25 mouse cellular contexts compared by ENCODE assay signal in genomic region chr11:88945971-88946585, GRCm38 (mm10). TPM values are rescaled to one million over a fixed set of nuclear protein-coding genes. Genes with fewer than 3 reads are reported as not detected.
DNase-seq lines count a peak whose midpoint lies in the region; ATAC-seq and TF ChIP-seq lines count a peak whose summit lies in the region.
"Had no signal": no experiment of that assay in that cellular context is flagged by ENCODE, and none has a peak within 500 bp of the region (broad histone marks: within the 10 kb centered on the region; RNA-seq: fewer than 3 reads in every experiment).

No protein-coding gene starts in this region.

- intact Hi-C loops in heart, postnatal 36 days (cut with DNase I) = no loop called here

- no peak overlapping the region for H3K4me2 ChIP-seq in forebrain, embryonic 14.5 days (ENCODE audit: low read length)
- no peak overlapping the region for H3K4me2 ChIP-seq in forebrain, embryonic 12.5 days
- H3K4me2 ChIP-seq in forebrain, postnatal 0 days (ENCODE audit: low read depth) = no peak overlapping the region
- H3K4me2 ChIP-seq: heart, embryonic 13.5 days; limb, embryonic 12.5 days; liver, embryonic 13.5 days; lung, embryonic 15.5 days; midbrain, embryonic 15.5 days had no signal

- no peaks in the 10 kb centered on the region for H3K9me3 ChIP-seq in forebrain, embryonic 14.5 days (replicated peaks; ENCODE audit: control insufficient read depth, low read length)
- H3K9me3 ChIP-seq in forebrain, embryonic 12.5 days = no peaks in the 10 kb centered on the region
- no peaks in the 10 kb centered on the region for H3K9me3 ChIP-seq in forebrain, postnatal 0 days (ENCODE audit: low read length)
- H3K9me3 ChIP-seq: forebrain, embryonic 10.5 days; heart, embryonic 13.5 days; limb, embryonic 12.5 days; liver, embryonic 13.5 days; lung, embryonic 15.5 days; midbrain, embryonic 15.5 days had no signal

- H3K4me1 ChIP-seq in forebrain, embryonic 14.5 days (ENCODE audit: control insufficient read depth, insufficient read depth, low read length) = no peaks in the 10 kb centered on the region
- no peaks in the 10 kb centered on the region for H3K4me1 ChIP-seq in forebrain, embryonic 12.5 days
- no peaks in the 10 kb centered on the region for H3K4me1 ChIP-seq in forebrain, postnatal 0 days (ENCODE audit: insufficient read depth)
- H3K4me1 ChIP-seq: forebrain, embryonic 10.5 days; heart, embryonic 13.5 days; limb, embryonic 12.5 days; lung, embryonic 15.5 days; midbrain, embryonic 15.5 days had no signal

- H3K36me3 ChIP-seq in forebrain, embryonic 14.5 days (ENCODE audit: control insufficient read depth, insufficient read depth, low read length) = peaks cover 31% of the 10 kb centered on the region
- H3K36me3 ChIP-seq in forebrain, embryonic 12.5 days (replicated peaks) = peaks cover 43% of the 10 kb centered on the region
- peaks cover 10% of the 10 kb centered on the region for H3K36me3 ChIP-seq in splenic B cell, adult 2 months (ENCODE audit: control insufficient read depth, insufficient read depth, low read length, poor library complexity, severe bottlenecking)
- peaks cover 39% of the 10 kb centered on the region for H3K36me3 ChIP-seq in forebrain, postnatal 0 days (ENCODE audit: insufficient read depth)

- no peaks in the 10 kb centered on the region for H3K27me3 ChIP-seq in forebrain, embryonic 14.5 days (replicated peaks; ENCODE audit: control insufficient read depth, insufficient read depth, low read length)
- H3K27me3 ChIP-seq in forebrain, embryonic 12.5 days = no peaks in the 10 kb centered on the region
- H3K27me3 ChIP-seq in splenic B cell, adult 2 months (ENCODE audit: control insufficient read depth, insufficient read depth, low read length, poor library complexity, severe bottlenecking) = no peaks in the 10 kb centered on the region
- no peaks in the 10 kb centered on the region for H3K27me3 ChIP-seq in forebrain, postnatal 0 days (ENCODE audit: insufficient read depth, low read length)
- H3K27me3 ChIP-seq: heart, embryonic 13.5 days; limb, embryonic 12.5 days; liver, embryonic 13.5 days; lung, embryonic 15.5 days; midbrain, embryonic 15.5 days; Patski had no signal

- DNase-seq in forebrain, embryonic 14.5 days (ENCODE audit: low spot score) = peak; percentile 13
- peak; percentile 30 for DNase-seq in retina, postnatal 1 day
- no peak for DNase-seq in retina, embryonic 14.5 days (ENCODE audit: low spot score)
- peak; percentile 49 to 62 for DNase-seq in cerebellum, postnatal 10 days
- peak; percentile 51 for DNase-seq in splenic B cell, adult 2 months (ENCODE audit: low read depth, low spot score)
- no peak for DNase-seq in heart, postnatal 36 days
- no peak for DNase-seq in forebrain, postnatal 0 days
- DNase-seq: adrenal gland, postnatal 25 days; kidney, adult 8-10 months; liver, embryonic 13.5 days; thymus, adult 2 months had no signal

- no peak overlapping the region for H3K9ac ChIP-seq in forebrain, embryonic 14.5 days (ENCODE audit: low read length)
- no peak overlapping the region for H3K9ac ChIP-seq in forebrain, embryonic 12.5 days
- H3K9ac ChIP-seq in forebrain, postnatal 0 days = no peak overlapping the region
- H3K9ac ChIP-seq: heart, embryonic 13.5 days; limb, embryonic 12.5 days; liver, embryonic 13.5 days; lung, embryonic 15.5 days; midbrain, embryonic 15.5 days had no signal

- TF ChIP-seq CTCF in forebrain, postnatal 0 days (IDR thresholded peaks at IDR 0.05; ENCODE audit: low read depth) = no peak

- H3K4me3 ChIP-seq in forebrain, embryonic 14.5 days (ENCODE audit: low read depth, low read length) = no peak overlapping the region
- H3K4me3 ChIP-seq in forebrain, embryonic 12.5 days (replicated peaks) = no peak overlapping the region
- H3K4me3 ChIP-seq in forebrain, postnatal 0 days (ENCODE audit: low read depth, low read length) = no peak overlapping the region
- H3K4me3 ChIP-seq: forebrain, embryonic 10.5 days; heart, embryonic 13.5 days; limb, embryonic 12.5 days; liver, embryonic 13.5 days; lung, embryonic 15.5 days; midbrain, embryonic 15.5 days had no signal

- no peak overlapping the region for H3K27ac ChIP-seq in forebrain, embryonic 14.5 days (ENCODE audit: low read depth, low read length)
- H3K27ac ChIP-seq in forebrain, embryonic 12.5 days = no peak overlapping the region
- no peak overlapping the region for H3K27ac ChIP-seq in forebrain, postnatal 0 days (ENCODE audit: low read depth, low read length)
- H3K27ac ChIP-seq: forebrain, embryonic 10.5 days; heart, embryonic 13.5 days; limb, embryonic 12.5 days; liver, embryonic 13.5 days; lung, embryonic 15.5 days; macrophage; midbrain, embryonic 15.5 days had no signal

- ATAC-seq in forebrain, embryonic 14.5 days = no peak
- ATAC-seq in forebrain, embryonic 12.5 days (ENCODE audit: low FRiP score) = no peak
- no peak for ATAC-seq in forebrain, postnatal 0 days
- ATAC-seq: midbrain, embryonic 15.5 days; Patski had no signal

- WGBS in forebrain, embryonic 14.5 days = 80% methylated on average over 7 of the region's 8 CpGs
- 83% methylated on average over 7 of the region's 8 CpGs for WGBS in forebrain, embryonic 12.5 days
- 77% methylated on average over 7 of the region's 8 CpGs for WGBS in forebrain, postnatal 0 days

RNA-seq across cellular contexts. Expression of gene Scpep1, which starts 9.2 kb away (rescaled TPM):
- 31.4 and 36.8 TPM in 2 replicates for polyA plus RNA-seq in forebrain, embryonic 14.5 days (2014; fragmentation: Nextera tagmentation; extraction: Ambion mirVana)
- polyA plus RNA-seq in forebrain, embryonic 12.5 days (2016; fragmentation: Nextera tagmentation; extraction: Ambion mirVana) = 47.3 and 49.7 TPM in 2 replicates
- 10 to 100 TPM; 19.2 to 21.7 TPM for total RNA-seq in heart, postnatal 36 days (2021)
- total RNA-seq in forebrain, postnatal 0 days (2014; rRNA removed) = 27.5 and 28.9 TPM in 2 replicates
- 19.5 and 27.4 TPM in 2 replicates for polyA plus RNA-seq in forebrain, postnatal 0 days (2015; fragmentation: Nextera tagmentation; extraction: Ambion mirVana)

RNA-seq across cellular contexts. Expression of gene Elobl, which starts 20.7 kb away (rescaled TPM):
- polyA plus RNA-seq in forebrain, embryonic 14.5 days (2014; fragmentation: Nextera tagmentation; extraction: Ambion mirVana) = not detected in 2 replicates
- not detected in 2 replicates for polyA plus RNA-seq in forebrain, embryonic 12.5 days (2016; fragmentation: Nextera tagmentation; extraction: Ambion mirVana)
- not detected for total RNA-seq in heart, postnatal 36 days (2021)
- total RNA-seq in forebrain, postnatal 0 days (2014; rRNA removed) = not detected in 2 replicates
- polyA plus RNA-seq in forebrain, postnatal 0 days (2015; fragmentation: Nextera tagmentation; extraction: Ambion mirVana) = not detected in 2 replicates
- total RNA-seq: adrenal gland, postnatal 25 days; gastrocnemius, postnatal 4 days; hematopoietic stem cell, adult 5-6 weeks; layer of hippocampus, adult 8-10 months; neutrophil, adult 5-6 weeks had no signal
- polyA plus RNA-seq: embryonic facial prominence, embryonic 14.5 days; forebrain, embryonic 10.5 days; heart, embryonic 13.5 days; limb, embryonic 12.5 days; liver, embryonic 13.5 days; lung, embryonic 15.5 days; macrophage; midbrain, embryonic 15.5 days; stomach, embryonic 14.5 days had no signal

RNA-seq across cellular contexts. Expression of gene Coil, which starts 24.0 kb away (rescaled TPM):
- polyA plus RNA-seq in forebrain, embryonic 14.5 days (2014; fragmentation: Nextera tagmentation; extraction: Ambion mirVana) = 17.1 and 18.2 TPM in 2 replicates
- polyA plus RNA-seq in forebrain, embryonic 12.5 days (2016; fragmentation: Nextera tagmentation; extraction: Ambion mirVana) = 30.3 and 31.5 TPM in 2 replicates
- total RNA-seq in heart, postnatal 36 days (2021) = 1 to 10 TPM; 4.9 TPM
- 40.1 and 44.9 TPM in 2 replicates for total RNA-seq in forebrain, postnatal 0 days (2014; rRNA removed)
- 23.7 and 25.5 TPM in 2 replicates for polyA plus RNA-seq in forebrain, postnatal 0 days (2015; fragmentation: Nextera tagmentation; extraction: Ambion mirVana)

RNA-seq across cellular contexts. Expression of gene Trim25, which starts 53.1 kb away (rescaled TPM):
- 2.8 and 3.1 TPM in 2 replicates for polyA plus RNA-seq in forebrain, embryonic 14.5 days (2014; fragmentation: Nextera tagmentation; extraction: Ambion mirVana)
- polyA plus RNA-seq in forebrain, embryonic 12.5 days (2016; fragmentation: Nextera tagmentation; extraction: Ambion mirVana) = 2.3 and 3.7 TPM in 2 replicates
- 10 to 100 TPM; 23.1 to 27.3 TPM for total RNA-seq in heart, postnatal 36 days (2021)
- 2.4 and 4.6 TPM in 2 replicates for total RNA-seq in forebrain, postnatal 0 days (2014; rRNA removed)
- polyA plus RNA-seq in forebrain, postnatal 0 days (2015; fragmentation: Nextera tagmentation; extraction: Ambion mirVana) = 2.7 and 4.9 TPM in 2 replicates

Comparison
In these comparisons a context has a peak if more than half of its experiments do, and no peak if none do; other contexts are left out.
1. DNase-seq: peak in forebrain, embryonic 14.5 days (single experiment), retina, postnatal 1 day (single experiment), cerebellum, postnatal 10 days (2 of 2) and splenic B cell, adult 2 months (single experiment); none in retina, embryonic 14.5 days (single experiment), heart, postnatal 36 days (0 of 2) and forebrain, postnatal 0 days (single experiment).